Mouse (Mus musculus): ENCODE results near the gene Trappc4. TPM values are rescaled to one million over a fixed set of nuclear protein-coding genes. Genes with fewer than 3 reads are reported as not detected.

Gene Trappc4
- polyA plus RNA-seq, 1 experiment from 2014 or later: 143 TPM

Small RNA genes within 50 kb of the gene (microRNA-seq; reads per million reads assigned to microRNA genes)
- not detected for gene Mir7085

Other genes starting within 250 kb of the Trappc4 start
- gene Cbl, start 173.6 kb downstream of the Trappc4 start, polyA plus RNA-seq (2014; fragmentation: Nextera tagmentation; extraction: Ambion mirVana): 14.8 and 27.9 TPM in 2 replicates
- gene Ccdc153, start 166.9 kb downstream of the Trappc4 start, polyA plus RNA-seq (2014; fragmentation: Nextera tagmentation; extraction: Ambion mirVana): not detected in 2 replicates
- 1.9 and 4.2 TPM in 2 replicates for gene Pdzd3, start 156.1 kb downstream of the Trappc4 start, polyA plus RNA-seq (2014; fragmentation: Nextera tagmentation; extraction: Ambion mirVana)
- 3.2 and 5.6 TPM in 2 replicates for gene Nlrx1, start 139.0 kb downstream of the Trappc4 start, polyA plus RNA-seq (2014; fragmentation: Nextera tagmentation; extraction: Ambion mirVana)
- gene Abcg4, start 119.0 kb downstream of the Trappc4 start, polyA plus RNA-seq (2014; fragmentation: Nextera tagmentation; extraction: Ambion mirVana): 1.5 and 2.7 TPM in 2 replicates
- 15.9 and 24.5 TPM in 2 replicates for gene Hinfp, start 101.9 kb downstream of the Trappc4 start, polyA plus RNA-seq (2014; fragmentation: Nextera tagmentation; extraction: Ambion mirVana)
- gene C2cd2l, start 87.3 kb downstream of the Trappc4 start, polyA plus RNA-seq (2014; fragmentation: Nextera tagmentation; extraction: Ambion mirVana): 6.7 and 7.6 TPM in 2 replicates
- gene Dpagt1, start 81.6 kb downstream of the Trappc4 start, polyA plus RNA-seq (2014; fragmentation: Nextera tagmentation; extraction: Ambion mirVana): 49.6 and 51.9 TPM in 2 replicates
- gene H2afx, start 72.9 kb downstream of the Trappc4 start, polyA plus RNA-seq (2014; fragmentation: Nextera tagmentation; extraction: Ambion mirVana): 413 and 421 TPM in 2 replicates
- 123 and 136 TPM in 2 replicates for gene Hmbs, start 63.4 kb downstream of the Trappc4 start, polyA plus RNA-seq (2014; fragmentation: Nextera tagmentation; extraction: Ambion mirVana)
- gene Vps11, start 45.9 kb downstream of the Trappc4 start, polyA plus RNA-seq (2014; fragmentation: Nextera tagmentation; extraction: Ambion mirVana): 18.0 and 28.1 TPM in 2 replicates
- 23.2 and 45.2 TPM in 2 replicates for gene Hyou1, start 28.1 kb downstream of the Trappc4 start, polyA plus RNA-seq (2014; fragmentation: Nextera tagmentation; extraction: Ambion mirVana)
- gene Slc37a4, start 10.7 kb downstream of the Trappc4 start, polyA plus RNA-seq (2014; fragmentation: Nextera tagmentation; extraction: Ambion mirVana): 29.9 and 37.8 TPM in 2 replicates
- gene Rps25, start 461 bp downstream of the Trappc4 start, polyA plus RNA-seq (2014; fragmentation: Nextera tagmentation; extraction: Ambion mirVana): 2,593 and 3,221 TPM in 2 replicates
- gene Ccdc84, start 11.0 kb upstream of the Trappc4 start, polyA plus RNA-seq (2014; fragmentation: Nextera tagmentation; extraction: Ambion mirVana): 26.7 and 28.3 TPM in 2 replicates
- gene Foxr1, start 33.5 kb upstream of the Trappc4 start, polyA plus RNA-seq (2014; fragmentation: Nextera tagmentation; extraction: Ambion mirVana): not detected in 2 replicates
- gene Upk2, start 47.4 kb upstream of the Trappc4 start, polyA plus RNA-seq (2014; fragmentation: Nextera tagmentation; extraction: Ambion mirVana): 0.30 and 0.39 TPM in 2 replicates
- gene Bcl9l, start 75.2 kb upstream of the Trappc4 start, polyA plus RNA-seq (2014; fragmentation: Nextera tagmentation; extraction: Ambion mirVana): 14.5 and 14.6 TPM in 2 replicates
- not detected in 2 replicates for gene Cxcr5, start 154.3 kb upstream of the Trappc4 start, polyA plus RNA-seq (2014; fragmentation: Nextera tagmentation; extraction: Ambion mirVana)
- gene Ddx6, start 197.3 kb upstream of the Trappc4 start, polyA plus RNA-seq (2014; fragmentation: Nextera tagmentation; extraction: Ambion mirVana): 28.2 and 29.1 TPM in 2 replicates